Mouse (Mus musculus): ENCODE results near the gene Hmcn2. TPM values are rescaled to one million over a fixed set of nuclear protein-coding genes. Genes with fewer than 3 reads are reported as not detected.

The Hmcn2 gene
- polyA plus RNA-seq, 1 experiment = 147 TPM

DNA sequence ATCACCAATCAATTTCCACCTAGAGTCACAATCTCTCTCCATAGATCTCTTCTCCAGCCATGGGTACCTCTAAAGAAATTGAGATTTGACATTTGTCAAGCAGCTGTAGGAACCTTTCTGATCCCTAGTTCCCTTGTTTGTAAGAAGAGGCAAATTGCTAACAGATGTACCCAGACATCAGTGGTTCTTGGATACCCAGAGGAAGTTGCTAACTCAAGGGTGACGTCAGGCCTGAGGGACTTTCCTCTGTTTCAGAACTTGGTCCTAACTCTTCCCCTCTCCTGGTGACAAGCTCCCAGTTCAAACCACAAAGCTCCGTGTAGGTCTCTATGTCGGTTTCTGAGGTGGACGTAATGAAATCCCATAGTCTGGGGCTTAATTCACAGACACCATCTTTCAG is 131.8 kb downstream of the Hmcn2 start:
- 68% methylated on average over 4 of the region's 4 CpGs for WGBS
- Histone ChIP-seq H3K36me3 (ENCODE audit: control insufficient read depth, insufficient read depth, low read length) (no peaks in the 10 kb centered on the region), H3K27ac (ENCODE audit: insufficient read depth, low read depth, low read length) (no peak overlapping the region), H3K27me3 (ENCODE audit: control insufficient read depth, insufficient read depth, low read length) (no peaks in the 10 kb centered on the region), H3K4me3 (ENCODE audit: low read depth, low read length) (no peak overlapping the region), H3K4me1 (ENCODE audit: control insufficient read depth, insufficient read depth, insufficient read length, low read length) (no peaks in the 10 kb centered on the region)
- TF ChIP-seq CTCF (IDR thresholded peaks at IDR 0.05; ENCODE audit: extremely low read depth, insufficient read length, insufficient replicate concordance, low read depth, low read length) = no peak
- no peak for TF ChIP-seq POLR2A (IDR thresholded peaks at IDR 0.05; ENCODE audit: low read depth, low read length)

DNA sequence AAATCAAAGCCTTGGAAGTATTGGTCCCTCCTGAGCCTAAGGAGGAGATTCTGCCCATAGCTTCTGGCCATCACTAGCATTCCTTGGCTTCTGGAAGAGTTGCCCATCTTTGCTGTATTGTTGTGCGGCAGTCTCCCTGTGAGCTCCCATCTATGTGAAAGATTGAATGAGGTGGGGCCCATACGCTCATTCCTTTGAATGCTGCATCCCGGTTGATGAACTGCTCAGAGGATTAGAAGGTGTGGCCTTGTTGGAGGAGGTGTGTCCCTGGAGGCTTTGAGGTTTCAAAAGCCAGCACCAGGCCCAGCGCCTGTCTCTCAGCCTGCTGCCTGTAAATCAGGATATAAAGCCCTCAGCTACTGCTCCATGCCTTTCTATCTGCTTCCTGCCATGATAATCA is 132.2 kb downstream of the Hmcn2 start:
- H3K4me3 ChIP-seq (ENCODE audit: low read depth, low read length) = no peak overlapping the region
- H3K27me3 ChIP-seq (ENCODE audit: control insufficient read depth, insufficient read depth, low read length) = no peaks in the 10 kb centered on the region
- 54% methylated on average over 4 of the region's 4 CpGs for WGBS
- no peaks in the 10 kb centered on the region for H3K36me3 ChIP-seq (ENCODE audit: control insufficient read depth, insufficient read depth, low read length)
- no peak overlapping the region for H3K27ac ChIP-seq (ENCODE audit: insufficient read depth, low read depth, low read length)
- no peaks in the 10 kb centered on the region for H3K4me1 ChIP-seq (ENCODE audit: control insufficient read depth, insufficient read depth, insufficient read length, low read length)
- TF ChIP-seq CTCF (IDR thresholded peaks at IDR 0.05; ENCODE audit: extremely low read depth, insufficient read length, insufficient replicate concordance, low read depth, low read length) (no peak), POLR2A (IDR thresholded peaks at IDR 0.05; ENCODE audit: low read depth, low read length) (no peak)

DNA sequence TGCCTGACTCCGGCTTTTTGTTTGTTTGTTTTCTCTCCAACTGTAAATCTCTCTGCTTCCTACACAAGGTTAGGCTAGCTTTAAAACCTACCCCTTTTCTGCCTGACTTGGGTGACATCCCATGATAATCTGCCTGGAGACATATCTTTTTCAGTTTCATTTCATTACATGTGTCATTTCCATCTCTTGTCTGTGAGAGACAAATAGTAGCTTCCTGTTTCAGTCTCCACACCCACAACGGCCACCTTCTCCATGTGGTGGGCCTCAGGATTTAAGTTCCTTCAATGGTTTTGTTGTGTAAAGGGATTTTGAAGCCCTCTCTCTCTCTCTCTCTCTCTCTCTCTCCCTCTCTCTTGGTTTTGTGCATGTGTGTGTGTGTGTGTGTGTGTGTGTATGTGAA is 133.3 kb downstream of the Hmcn2 start:
- 66% methylated on average over 2 of the region's 2 CpGs for WGBS
- H3K4me1 ChIP-seq (ENCODE audit: control insufficient read depth, insufficient read depth, insufficient read length, low read length) = no peaks in the 10 kb centered on the region
- H3K27ac ChIP-seq (ENCODE audit: insufficient read depth, low read depth, low read length) = no peak overlapping the region
- H3K4me3 ChIP-seq (ENCODE audit: low read depth, low read length) = no peak overlapping the region
- H3K36me3 ChIP-seq (ENCODE audit: control insufficient read depth, insufficient read depth, low read length) = no peaks in the 10 kb centered on the region
- H3K27me3 ChIP-seq (ENCODE audit: control insufficient read depth, insufficient read depth, low read length) = no peaks in the 10 kb centered on the region
- TF ChIP-seq CTCF (IDR thresholded peaks at IDR 0.05; ENCODE audit: extremely low read depth, insufficient read length, insufficient replicate concordance, low read depth, low read length) (no peak), POLR2A (IDR thresholded peaks at IDR 0.05; ENCODE audit: low read depth, low read length) (no peak)

DNA sequence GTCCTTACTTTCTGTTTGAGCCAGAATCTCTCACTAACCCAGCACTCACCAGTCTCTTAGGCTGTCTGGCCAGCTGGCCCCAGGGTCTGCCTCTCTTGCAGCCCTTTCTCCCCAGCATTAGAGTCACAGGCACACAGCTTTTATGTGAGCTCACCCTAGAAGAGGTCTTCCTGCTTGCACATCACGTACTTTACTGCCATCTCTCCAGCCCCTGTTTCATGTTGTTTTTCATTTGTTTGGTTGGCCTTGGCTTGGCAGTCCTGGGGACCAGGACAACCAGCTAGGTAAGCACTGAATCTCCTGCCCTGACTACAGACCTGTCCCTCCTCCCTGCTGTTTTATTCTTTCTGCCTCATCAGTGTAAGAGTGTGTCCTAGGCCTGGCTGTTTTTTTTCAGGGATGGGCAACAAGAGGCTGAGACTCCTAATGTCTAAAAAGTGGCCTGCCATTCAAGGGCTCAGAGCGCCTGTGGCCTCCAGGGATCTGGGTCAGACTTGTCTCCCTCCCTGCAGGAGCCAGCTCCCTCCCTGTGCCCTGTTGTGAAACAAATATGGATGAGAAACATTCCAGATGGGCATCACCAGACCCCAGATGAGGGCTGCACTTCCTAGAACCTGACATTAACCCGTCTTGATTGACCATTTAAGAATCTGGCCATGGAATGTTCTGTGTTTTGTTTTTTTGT is 134.7 kb downstream of the Hmcn2 start:
- Histone ChIP-seq H3K36me3 (ENCODE audit: control insufficient read depth, insufficient read depth, low read length) (no peaks in the 10 kb centered on the region), H3K4me1 (ENCODE audit: control insufficient read depth, insufficient read depth, insufficient read length, low read length) (no peaks in the 10 kb centered on the region; the same call in 1 of the 2 replicates), H3K4me3 (ENCODE audit: low read depth, low read length) (no peak overlapping the region), H3K27ac (ENCODE audit: insufficient read depth, low read depth, low read length) (no peak overlapping the region), H3K27me3 (ENCODE audit: control insufficient read depth, insufficient read depth, low read length) (no peaks in the 10 kb centered on the region)
- 72% methylated on average over 3 of the region's 3 CpGs for WGBS
- TF ChIP-seq CTCF (IDR thresholded peaks at IDR 0.05; ENCODE audit: extremely low read depth, insufficient read length, insufficient replicate concordance, low read depth, low read length) = no peak
- TF ChIP-seq POLR2A (IDR thresholded peaks at IDR 0.05; ENCODE audit: low read depth, low read length) = no peak

DNA sequence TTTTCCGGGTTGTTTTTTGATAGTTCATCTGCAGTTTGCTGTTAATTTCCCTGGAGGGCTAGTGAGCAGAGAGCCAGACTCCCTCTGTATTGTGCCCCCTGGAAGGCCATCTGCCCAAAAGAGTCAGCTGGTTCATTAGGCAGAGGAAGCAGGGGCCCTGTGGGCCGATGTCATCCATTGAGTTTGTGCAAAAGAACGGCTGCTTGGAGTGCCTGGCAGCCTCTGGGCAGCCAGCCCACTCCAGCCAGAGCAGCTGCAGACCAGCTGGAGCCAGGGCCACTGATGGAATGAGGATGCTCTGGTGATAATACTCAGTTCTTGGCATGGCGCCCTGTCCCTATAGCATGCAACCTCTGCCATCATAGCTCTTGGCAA is 135.2 kb downstream of the Hmcn2 start:
- H3K27ac ChIP-seq (ENCODE audit: insufficient read depth, low read depth, low read length) = no peak overlapping the region
- H3K36me3 ChIP-seq (ENCODE audit: control insufficient read depth, insufficient read depth, low read length) = no peaks in the 10 kb centered on the region
- WGBS = 39% methylated on average over 4 of the region's 4 CpGs
- TF ChIP-seq CTCF (IDR thresholded peaks at IDR 0.05; ENCODE audit: extremely low read depth, insufficient read length, insufficient replicate concordance, low read depth, low read length) (no peak), POLR2A (IDR thresholded peaks at IDR 0.05; ENCODE audit: low read depth, low read length) (no peak)
- no peaks in the 10 kb centered on the region for H3K27me3 ChIP-seq (ENCODE audit: control insufficient read depth, insufficient read depth, low read length)
- H3K4me3 ChIP-seq (ENCODE audit: low read depth, low read length) = no peak overlapping the region
- no peaks in the 10 kb centered on the region; the same call in 1 of the 2 replicates for H3K4me1 ChIP-seq (ENCODE audit: control insufficient read depth, insufficient read depth, insufficient read length, low read length)

DNA sequence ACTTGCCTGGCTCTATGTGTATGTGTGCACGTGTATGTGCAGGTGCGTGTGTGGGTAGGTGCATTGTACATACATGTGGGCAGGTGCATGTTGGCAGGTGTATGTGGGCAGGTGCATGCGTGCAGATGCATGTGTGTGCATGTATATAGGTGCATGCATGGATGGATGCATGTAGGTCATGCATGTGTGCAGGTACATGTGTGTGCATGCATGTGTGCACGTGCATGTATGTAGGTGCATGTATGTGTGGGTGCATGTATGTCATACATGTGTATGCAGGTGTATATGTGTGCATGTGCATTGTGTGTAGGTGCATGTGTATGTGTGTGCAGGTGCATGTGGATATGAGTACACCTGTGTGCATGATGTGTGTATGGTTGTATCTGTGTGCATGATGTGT is 135.7 kb downstream of the Hmcn2 start:
- no peaks in the 10 kb centered on the region for H3K36me3 ChIP-seq (ENCODE audit: control insufficient read depth, insufficient read depth, low read length)
- H3K27me3 ChIP-seq (ENCODE audit: control insufficient read depth, insufficient read depth, low read length) = no peaks in the 10 kb centered on the region
- H3K27ac ChIP-seq (ENCODE audit: insufficient read depth, low read depth, low read length) = no peak overlapping the region
- H3K4me3 ChIP-seq (ENCODE audit: low read depth, low read length) = no peak overlapping the region
- no peaks in the 10 kb centered on the region; the same call in 1 of the 2 replicates for H3K4me1 ChIP-seq (ENCODE audit: control insufficient read depth, insufficient read depth, insufficient read length, low read length)
- TF ChIP-seq POLR2A (IDR thresholded peaks at IDR 0.05; ENCODE audit: low read depth, low read length) (no peak), CTCF (IDR thresholded peaks at IDR 0.05; ENCODE audit: extremely low read depth, insufficient read length, insufficient replicate concordance, low read depth, low read length) (no peak)
- WGBS = 88% methylated on average over 4 of the region's 4 CpGs

DNA sequence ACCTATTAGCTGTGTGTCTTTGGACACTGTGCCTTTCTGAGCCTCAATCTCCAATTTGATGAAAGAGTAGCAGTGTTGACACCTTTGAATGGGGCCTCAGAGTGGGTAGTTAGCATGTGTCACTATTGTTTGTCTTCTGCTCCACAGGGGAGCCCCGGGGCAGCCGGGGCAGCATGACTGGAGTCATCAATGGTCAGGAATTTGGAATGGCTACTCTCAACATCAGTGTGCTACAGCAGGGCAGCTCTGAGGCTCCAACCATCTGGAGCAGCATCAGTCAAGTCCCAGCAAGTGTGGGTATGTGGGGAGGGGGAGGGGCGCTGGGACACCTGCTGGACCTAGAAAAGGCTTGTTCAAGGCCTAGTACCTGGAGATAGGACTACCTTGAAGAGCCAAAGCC is 136.4 kb downstream of the Hmcn2 start:
- H3K27me3 ChIP-seq (ENCODE audit: control insufficient read depth, insufficient read depth, low read length) = no peaks in the 10 kb centered on the region
- TF ChIP-seq CTCF (IDR thresholded peaks at IDR 0.05; ENCODE audit: extremely low read depth, insufficient read length, insufficient replicate concordance, low read depth, low read length) = no peak
- TF ChIP-seq POLR2A (IDR thresholded peaks at IDR 0.05; ENCODE audit: low read depth, low read length) = no peak
- H3K27ac ChIP-seq (ENCODE audit: insufficient read depth, low read depth, low read length) = no peak overlapping the region
- no peaks in the 10 kb centered on the region for H3K36me3 ChIP-seq (ENCODE audit: control insufficient read depth, insufficient read depth, low read length)
- H3K4me3 ChIP-seq (ENCODE audit: low read depth, low read length) = no peak overlapping the region
- WGBS = 74% methylated on average over 3 of the region's 3 CpGs
- peaks cover 3% of the 10 kb centered on the region; the same call in 1 of the 2 replicates for H3K4me1 ChIP-seq (ENCODE audit: control insufficient read depth, insufficient read depth, insufficient read length, low read length)
